In genomic region chr1:130085207-130085606, GRCm38 (mm10) we compare ENCODE assay signal across 22 mouse cellular contexts.
"Had no signal": no experiment of that assay in that cellular context is flagged by ENCODE, and none has a peak within 500 bp of the region (broad histone marks: within the 10 kb centered on the region; RNA-seq: fewer than 3 reads in every experiment).

No protein-coding gene starts in this region.

- H3K27me3 ChIP-seq: intestine, embryonic 15.5 days; kidney, embryonic 15.5 days; limb, embryonic 12.5 days; limb, embryonic 15.5 days; neural tube, embryonic 12.5 days; neural tube, embryonic 15.5 days had no signal

- H3K36me3 ChIP-seq: intestine, embryonic 15.5 days; kidney, embryonic 15.5 days; limb, embryonic 12.5 days; limb, embryonic 15.5 days; midbrain, embryonic 10.5 days; neural tube, embryonic 12.5 days; neural tube, embryonic 15.5 days had no signal

- DNase-seq: kidney, adult 11 months; kidney, adult 8-10 months; kidney, postnatal 25 days; left cerebral cortex, postnatal 4 days; liver, postnatal 0 days; lung, postnatal 14 days; lung, postnatal 4 days; midbrain, embryonic 14.5 days; right cerebral cortex, adult 18-20 months; right cerebral cortex, postnatal 14 days; right cerebral cortex, postnatal 4 days; thymus, postnatal 25 days had no signal

- H3K4me3 ChIP-seq: intestine, embryonic 15.5 days; kidney, embryonic 15.5 days; limb, embryonic 12.5 days; limb, embryonic 15.5 days; midbrain, embryonic 10.5 days; neural tube, embryonic 12.5 days; neural tube, embryonic 15.5 days had no signal

- H3K9ac ChIP-seq: intestine, embryonic 15.5 days; kidney, embryonic 15.5 days; limb, embryonic 12.5 days; limb, embryonic 15.5 days; liver, embryonic 14.5 days; liver, postnatal 0 days; neural tube, embryonic 12.5 days; neural tube, embryonic 15.5 days had no signal

- ATAC-seq: intestine, embryonic 15.5 days; liver, postnatal 0 days had no signal

- H3K27ac ChIP-seq: intestine, embryonic 15.5 days; kidney, embryonic 15.5 days; limb, embryonic 12.5 days; limb, embryonic 15.5 days; liver, embryonic 14.5 days; midbrain, embryonic 10.5 days; neural tube, embryonic 12.5 days; neural tube, embryonic 15.5 days; stomach, postnatal 0 days had no signal

- H3K4me1 ChIP-seq: intestine, embryonic 15.5 days; kidney, embryonic 15.5 days; limb, embryonic 12.5 days; midbrain, embryonic 10.5 days; neural tube, embryonic 12.5 days; neural tube, embryonic 15.5 days had no signal

- H3K4me2 ChIP-seq: intestine, embryonic 15.5 days; kidney, embryonic 15.5 days; limb, embryonic 12.5 days; limb, embryonic 15.5 days; liver, embryonic 11.5 days; neural tube, embryonic 12.5 days; neural tube, embryonic 15.5 days had no signal

- H3K9me3 ChIP-seq: intestine, embryonic 15.5 days; kidney, embryonic 15.5 days; limb, embryonic 12.5 days; limb, embryonic 15.5 days; midbrain, embryonic 10.5 days; neural tube, embryonic 12.5 days; neural tube, embryonic 15.5 days had no signal
